Mouse (Mus musculus) lung, postnatal 0 days (tissue): ENCODE data around the gene Prkar2b.

ENCODE experiments used
- CTCF ChIP-seq: IDR thresholded peaks from 2 replicates; pipeline ENCODE4 v1.5.1; 2016; ENCODE audit warnings: antibody characterized with exemption, mild to moderate bottlenecking
- EP300 ChIP-seq: IDR thresholded peaks from 2 replicates; pipeline ENCODE4 v1.6.1; 2016; ENCODE audit warnings: antibody characterized with exemption, mild to moderate bottlenecking, control low read depth

- TF ChIP-seq CTCF (no peak), EP300 (no peak)
Observed at GRCm38 (mm10) chr12:32009267-32009984, 51.7 kb downstream of the Prkar2b start.
